Mouse (Mus musculus) stomach, embryonic 16.5 days (tissue): Measurements from ENCODE around the gene Pam. TPM values are rescaled to one million over a fixed set of nuclear protein-coding genes. Genes with fewer than 3 reads are reported as not detected.
A peak's percentile ranks its signal among the peaks of the same experiment; 100 is the strongest.

Experiments
- ATAC-seq: fragments of 200-750 bp; cut with Nextera tagmentation; 2 replicates; pipeline ENCODE4 v1.8.0; 2017; ENCODE audit warnings: moderate number of reproducible peaks, moderate TSS enrichment; ENCODE audit not compliant: insufficient read depth, low FRiP score
- H3K27ac ChIP-seq: fragments of 300-500 bp; sonication (generic); 2 replicates; pipeline ENCODE4 v1.5.1; 2014; ENCODE audit warnings: low read length
- H3K27me3 ChIP-seq: fragments of 300-500 bp; sonication (generic); 2 replicates; pipeline ENCODE4 v1.6.1; 2014; ENCODE audit warnings: low read length, control low read depth, mixed read lengths; ENCODE audit not compliant: control insufficient read depth, insufficient read depth
- H3K36me3 ChIP-seq: fragments of 300-500 bp; sonication (generic); 2 replicates; pipeline ENCODE4 v1.6.1; 2014; ENCODE audit warnings: low read length; ENCODE audit not compliant: control insufficient read depth, insufficient read depth
- H3K4me1 ChIP-seq: fragments of 300-500 bp; sonication (generic); 2 replicates; pipeline ENCODE4 v1.6.1; 2014; ENCODE audit warnings: low read length, control low read depth, mixed read lengths; ENCODE audit not compliant: control insufficient read depth, insufficient read depth
- H3K4me2 ChIP-seq: fragments of 300-500 bp; sonication (generic); 2 replicates; pipeline ENCODE4 v1.6.1; 2014; ENCODE audit warnings: low read depth, low read length, mixed read lengths
- H3K4me3 ChIP-seq: fragments of 300-500 bp; sonication (generic); replicated peaks from 2 replicates; pipeline ENCODE4 v1.5.1; 2014; ENCODE audit warnings: mild to moderate bottlenecking, low read length
- H3K9ac ChIP-seq: fragments of 300-500 bp; sonication (generic); 2 replicates; pipeline ENCODE4 v1.6.1; 2014; ENCODE audit warnings: low read length
- H3K9me3 ChIP-seq: fragments of 300-500 bp; sonication (generic); replicated peaks from 2 replicates; pipeline ENCODE4 v1.6.1; 2016; ENCODE audit warnings: low read length, control low read depth; ENCODE audit not compliant: control insufficient read depth
- WGBS: fragments of 180-500 bp; shearing (Covaris S2); extraction: QIAGEN DNeasy Blood & Tissue Kit; methylation state at CpG from one replicate; pipeline ENCODE4 v1.1.7; 2014; 5-methylcytosine and 5-hydroxymethylcytosine counted together
- polyA plus RNA-seq: library from polyadenylated mRNA; unstranded; fragments of >200 nt; fragmentation: Nextera tagmentation; extraction: Ambion mirVana; gene quantifications from 2 replicates; pipeline ENCODE4 v1.2.1, GENCODE M21; 2015

Gene Pam
- polyA plus RNA-seq, 1 experiment from 2014 or later = 50.6 TPM

DNA sequence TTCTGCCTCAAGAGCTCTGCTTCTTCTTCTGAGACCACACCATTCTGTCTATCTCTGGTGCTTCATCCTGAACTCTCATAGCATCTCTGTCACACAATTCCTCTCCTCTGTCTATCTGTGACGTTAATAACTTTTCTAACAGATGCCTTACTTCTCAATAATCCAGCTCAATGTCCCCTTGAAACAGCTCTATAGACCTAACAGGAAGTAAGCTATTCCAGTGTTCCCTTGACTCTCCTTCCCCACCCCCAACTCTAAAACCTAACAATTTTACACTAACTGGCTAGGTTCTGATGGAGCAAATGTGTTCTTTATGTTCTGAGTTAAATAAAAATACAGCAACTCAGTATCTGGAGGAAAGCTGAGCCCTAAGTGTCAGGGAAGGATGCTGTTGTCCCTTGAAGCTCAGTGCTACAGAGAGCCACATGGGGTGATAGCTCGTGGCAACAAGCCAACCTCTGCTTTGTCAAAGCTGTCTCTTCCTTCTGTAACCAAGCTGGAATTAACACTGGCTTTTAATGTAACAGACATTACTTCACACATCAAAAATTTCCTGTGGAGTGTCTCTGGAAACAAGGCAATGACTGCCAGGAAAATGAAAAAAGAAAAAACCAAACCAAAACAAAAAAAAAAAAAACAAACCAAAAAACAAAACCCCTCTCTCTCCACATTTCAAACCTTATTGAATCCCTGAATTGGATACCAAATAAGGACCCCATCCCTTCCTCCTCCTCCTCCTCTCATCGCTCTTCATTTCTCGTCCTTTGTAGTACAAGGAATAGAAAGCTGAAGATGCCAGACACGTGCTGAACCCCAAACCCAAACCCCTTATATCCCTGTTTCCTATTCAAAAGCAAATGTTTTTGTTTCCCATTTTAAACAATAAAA, 261.7 kb downstream of the Pam start:
- H3K4me2 ChIP-seq = no peak overlapping the region
- H3K36me3 ChIP-seq = 0 out of 2 replicates have a peak, but pooled peaks cover 8% of the 10 kb centered on the region
- no peaks in the 10 kb centered on the region for H3K9me3 ChIP-seq
- 58% methylated on average over 5 of the region's 5 CpGs for WGBS
- H3K9ac ChIP-seq = no peak overlapping the region
- H3K27ac ChIP-seq = peak overlapping the region; percentile 25; the same call in 1 of the 2 replicates
- no peak for ATAC-seq
- H3K27me3 ChIP-seq = no peaks in the 10 kb centered on the region
- H3K4me3 ChIP-seq = no peak overlapping the region
- no peaks in the 10 kb centered on the region for H3K4me1 ChIP-seq

DNA sequence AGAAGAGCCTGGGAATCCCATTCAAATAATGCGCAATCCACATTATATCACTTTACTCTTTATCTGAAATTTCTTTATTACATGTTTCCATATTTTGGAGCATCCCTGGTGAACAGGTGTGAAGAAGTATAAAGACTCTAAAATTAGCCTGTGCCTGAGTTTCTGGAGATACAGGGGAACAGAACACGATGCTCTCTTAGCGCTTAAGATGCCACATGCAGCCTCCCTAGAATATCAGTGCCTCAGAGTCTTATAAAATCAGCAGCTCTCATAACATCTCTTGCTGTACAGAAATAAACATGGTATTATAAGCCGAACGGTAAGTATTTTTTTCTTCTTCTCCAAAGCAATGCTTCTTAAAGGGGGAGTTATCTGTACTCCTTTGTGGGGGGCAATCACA, 267.4 kb downstream of the Pam start:
- WGBS = 87% methylated on average over 5 of the region's 5 CpGs
- Histone ChIP-seq H3K4me2 (no peak overlapping the region), H3K27ac (no peak overlapping the region), H3K36me3 (0 out of 2 replicates have a peak, but pooled peaks cover 8% of the 10 kb centered on the region), H3K4me3 (no peak overlapping the region), H3K4me1 (no peaks in the 10 kb centered on the region), H3K27me3 (no peaks in the 10 kb centered on the region), H3K9me3 (no peaks in the 10 kb centered on the region), H3K9ac (no peak overlapping the region)
- ATAC-seq = no peak

DNA sequence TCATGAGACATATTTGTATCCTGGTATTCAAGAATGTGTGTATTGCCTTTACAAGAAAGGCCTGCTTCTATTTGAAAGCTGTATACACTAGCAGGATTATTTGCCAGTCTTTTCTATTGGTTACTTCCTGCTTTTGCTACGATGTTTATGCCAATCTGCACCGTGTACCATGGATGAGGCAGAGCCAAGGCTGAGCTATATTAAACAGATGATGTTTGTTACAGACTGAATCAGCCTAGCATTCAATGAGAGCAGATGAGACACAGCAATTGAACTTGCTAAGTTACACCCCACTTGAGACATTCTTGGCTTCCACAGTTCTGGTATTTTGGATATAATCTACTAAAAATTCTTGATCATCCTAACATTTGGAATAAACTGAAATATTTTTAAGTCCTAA, 267.9 kb downstream of the Pam start:
- Histone ChIP-seq H3K9ac (no peak overlapping the region), H3K27ac (no peak overlapping the region), H3K9me3 (no peaks in the 10 kb centered on the region), H3K27me3 (no peaks in the 10 kb centered on the region), H3K4me2 (no peak overlapping the region), H3K4me1 (no peaks in the 10 kb centered on the region), H3K4me3 (no peak overlapping the region), H3K36me3 (0 out of 2 replicates have a peak, but pooled peaks cover 8% of the 10 kb centered on the region)
- no peak for ATAC-seq
- WGBS = 42% methylated on average over 2 of the region's 2 CpGs

DNA sequence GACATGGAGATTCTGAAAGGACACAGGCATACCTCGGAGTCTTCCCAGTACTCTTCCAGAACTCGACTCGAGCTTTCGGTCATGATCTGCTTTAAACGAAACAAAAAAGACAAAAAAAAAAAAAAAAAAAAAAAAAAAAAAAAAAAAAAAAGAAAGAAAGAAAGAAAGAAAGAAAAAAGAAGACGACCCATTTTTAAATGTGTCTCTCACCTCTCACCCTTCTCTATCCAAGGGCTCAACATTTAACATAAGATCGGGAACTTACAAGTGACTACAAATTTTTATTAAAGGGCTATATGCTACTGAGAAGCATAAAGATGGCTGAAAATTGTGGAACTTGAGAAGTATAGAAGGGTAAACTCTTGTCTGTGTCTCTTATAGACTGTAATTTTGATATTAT, 272.5 kb downstream of the Pam start:
- Histone ChIP-seq H3K4me3 (no peak overlapping the region), H3K9ac (no peak overlapping the region), H3K36me3 (no peaks in the 10 kb centered on the region), H3K4me2 (no peak overlapping the region), H3K4me1 (no peaks in the 10 kb centered on the region), H3K27ac (no peak overlapping the region), H3K9me3 (no peaks in the 10 kb centered on the region), H3K27me3 (no peaks in the 10 kb centered on the region)
- WGBS = 96% methylated on average over 7 of the region's 7 CpGs
- ATAC-seq = no peak

DNA sequence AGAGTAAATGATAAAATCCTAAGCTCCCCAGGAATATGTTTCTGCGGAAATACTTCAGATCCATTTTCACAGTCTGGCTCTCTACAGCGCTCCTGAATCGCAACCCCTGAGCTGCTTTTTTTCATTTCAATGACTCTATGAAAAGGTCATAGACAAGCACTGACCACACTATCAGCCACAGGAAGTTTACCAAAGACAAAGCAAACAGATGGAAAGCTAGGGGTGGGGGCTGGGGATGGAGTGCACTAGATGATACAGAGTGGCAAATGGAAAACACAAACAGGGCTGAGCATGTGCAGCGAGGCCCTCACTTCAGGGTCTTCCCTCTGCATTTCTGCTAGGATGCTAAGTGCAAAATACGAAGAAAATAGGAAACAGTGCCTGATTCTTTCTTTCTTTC, 273.2 kb downstream of the Pam start:
- Histone ChIP-seq H3K27ac (no peak overlapping the region), H3K4me3 (no peak overlapping the region), H3K27me3 (no peaks in the 10 kb centered on the region), H3K9me3 (no peaks in the 10 kb centered on the region), H3K9ac (no peak overlapping the region), H3K4me2 (no peak overlapping the region), H3K4me1 (no peaks in the 10 kb centered on the region), H3K36me3 (no peaks in the 10 kb centered on the region)
- 64% methylated on average over 5 of the region's 5 CpGs for WGBS
- no peak for ATAC-seq

DNA sequence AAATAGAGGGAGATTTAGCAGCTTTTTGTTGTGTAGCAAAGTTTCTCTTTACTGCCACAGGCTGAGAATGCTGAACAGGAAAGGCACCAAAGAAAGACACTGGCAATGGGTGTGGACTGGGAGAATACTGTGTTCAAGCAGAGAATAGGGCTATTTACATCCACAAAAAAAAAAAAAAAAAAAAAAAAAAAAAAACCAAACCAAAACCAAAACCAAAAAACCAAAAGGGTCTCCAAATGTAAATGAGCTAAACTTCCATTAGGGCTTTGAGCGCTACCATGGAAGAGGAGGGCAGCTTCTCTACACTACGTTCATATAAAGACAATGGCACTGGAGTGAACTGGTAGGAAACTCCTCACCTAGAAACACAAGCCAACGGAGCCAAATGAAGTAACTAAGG, 274.2 kb downstream of the Pam start:
- H3K4me1 ChIP-seq = no peaks in the 10 kb centered on the region
- H3K36me3 ChIP-seq = no peaks in the 10 kb centered on the region
- ATAC-seq = no peak
- no peak overlapping the region for H3K27ac ChIP-seq
- no peak overlapping the region for H3K4me3 ChIP-seq
- WGBS = 87% methylated on average over 3 of the region's 3 CpGs
- no peak overlapping the region for H3K9ac ChIP-seq
- H3K4me2 ChIP-seq = no peak overlapping the region
- no peaks in the 10 kb centered on the region for H3K9me3 ChIP-seq
- H3K27me3 ChIP-seq = no peaks in the 10 kb centered on the region

DNA sequence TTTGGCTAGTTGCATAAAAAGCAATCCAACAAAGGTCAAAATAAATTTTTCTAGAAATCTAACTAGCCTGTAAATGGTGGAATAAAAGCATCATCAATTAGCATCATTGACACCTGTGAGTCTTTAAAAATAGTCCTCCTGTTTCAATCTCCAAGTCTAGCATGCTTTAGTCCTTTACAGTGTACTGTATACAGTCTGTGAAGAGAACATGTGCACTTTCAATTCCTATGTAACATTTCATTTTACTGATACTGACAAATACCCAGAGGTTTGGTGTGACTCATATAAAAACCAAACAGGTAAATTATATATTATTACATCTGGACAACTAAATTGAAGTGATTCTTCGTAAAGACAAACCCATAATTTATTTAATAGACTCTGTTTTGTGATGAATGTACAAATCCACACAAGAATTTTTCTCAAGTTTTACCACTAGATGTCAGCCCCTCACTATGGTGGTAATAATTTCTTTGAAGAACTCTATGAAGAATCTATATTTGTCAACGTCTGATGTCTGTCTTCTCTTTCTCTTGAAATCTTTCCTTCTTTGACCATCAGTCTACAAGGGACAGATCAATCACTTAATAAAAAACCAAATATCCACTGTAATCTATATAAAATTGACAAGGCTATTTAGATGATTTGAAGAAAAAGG, 286.1 kb downstream of the Pam start:
- 36% methylated on average over 2 of the region's 2 CpGs for WGBS

DNA sequence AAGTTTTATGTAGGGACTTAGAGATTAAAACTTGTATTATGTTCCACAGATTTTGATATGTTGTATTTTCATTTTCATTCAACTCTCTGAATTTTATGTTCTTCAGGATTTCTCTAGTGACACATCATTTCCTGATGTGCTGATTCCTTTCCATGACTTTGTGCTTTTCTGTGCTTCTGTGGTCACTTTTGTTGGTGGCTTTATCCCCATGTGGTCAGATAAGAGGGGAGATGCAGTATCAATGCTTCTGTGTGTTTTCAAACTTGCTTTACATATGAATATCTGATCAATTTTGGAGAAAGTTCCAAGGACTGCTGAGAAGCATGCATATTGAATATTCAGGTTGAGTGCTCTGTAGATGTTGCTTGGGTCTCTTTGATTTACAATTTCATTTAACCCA, 290.9 kb downstream of the Pam start:
- no peak for ATAC-seq
- Histone ChIP-seq H3K27me3 (no peaks in the 10 kb centered on the region), H3K9ac (no peak overlapping the region), H3K4me3 (no peak overlapping the region), H3K9me3 (no peaks in the 10 kb centered on the region), H3K27ac (no peak overlapping the region), H3K4me2 (no peak overlapping the region), H3K4me1 (no peaks in the 10 kb centered on the region), H3K36me3 (no peaks in the 10 kb centered on the region)

More for the DNA sequence above, 286.1 kb downstream of the Pam start:
- Histone ChIP-seq H3K4me1 (no peaks in the 10 kb centered on the region), H3K9me3 (no peaks in the 10 kb centered on the region), H3K4me3 (no peak overlapping the region), H3K36me3 (no peaks in the 10 kb centered on the region), H3K27ac (no peak overlapping the region), H3K4me2 (no peak overlapping the region), H3K27me3 (no peaks in the 10 kb centered on the region), H3K9ac (no peak overlapping the region)
- no peak for ATAC-seq

DNA sequence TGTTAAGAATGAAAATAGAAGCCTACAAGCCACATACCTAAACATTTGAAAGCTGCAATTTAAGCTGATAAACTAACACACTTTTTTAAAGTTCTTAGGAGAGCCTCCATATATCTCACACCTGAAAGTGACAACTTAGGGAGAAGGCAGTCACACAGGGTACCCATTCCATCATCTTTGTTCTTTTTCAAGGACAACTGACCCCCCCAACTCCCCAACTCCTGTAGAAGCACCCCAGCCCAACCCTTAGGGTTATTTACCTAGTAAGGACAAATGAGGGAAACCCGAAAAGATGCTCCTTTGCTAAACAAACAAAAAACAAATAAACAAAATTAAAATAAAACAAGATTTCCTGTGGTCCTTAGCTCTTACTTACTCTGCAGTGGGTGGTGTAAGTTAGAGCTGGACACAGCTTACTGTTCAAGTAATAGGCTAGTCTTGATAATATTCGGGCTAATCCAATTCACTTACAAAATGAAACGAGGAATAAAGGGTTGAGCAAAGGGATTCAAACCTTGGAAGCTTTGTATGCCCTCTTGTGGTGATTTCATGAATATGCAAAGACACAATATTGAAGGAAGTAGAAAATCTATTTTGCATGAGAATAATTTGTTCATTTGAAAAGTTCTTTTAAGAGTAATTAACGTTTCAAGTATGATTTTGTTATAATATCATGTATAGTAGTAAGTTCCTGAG, 293.1 kb downstream of the Pam start:
- ATAC-seq = no peak
- Histone ChIP-seq H3K4me3 (no peak overlapping the region), H3K9me3 (no peaks in the 10 kb centered on the region), H3K27me3 (no peaks in the 10 kb centered on the region), H3K4me2 (peak overlapping the region; percentile 22; the same call in 1 of the 2 replicates), H3K27ac (no peak overlapping the region), H3K36me3 (no peaks in the 10 kb centered on the region), H3K4me1 (no peaks in the 10 kb centered on the region), H3K9ac (no peak overlapping the region)
- WGBS = 33% methylated on average over 4 of the region's 4 CpGs
